Mouse (Mus musculus) mature B cell (primary cell): ENCODE data around the gene Cyp2s1.

Experiments
- in situ Hi-C: fragments of 300-500 bp; cut with MboI; formaldehyde crosslinking; loops from 2 replicates; pipeline ENCODE4 v1.14.3; 2019

Cyp2s1 gene

GRCm38 (mm10) chr7:25781321-25781936, 35.3 kb downstream of the Cyp2s1 start:
- in situ Hi-C loops = no loop called here

GRCm38 (mm10) chr7:25780753-25781152, 36.0 kb downstream of the Cyp2s1 start:
- in situ Hi-C loops = no loop called here

DNA sequence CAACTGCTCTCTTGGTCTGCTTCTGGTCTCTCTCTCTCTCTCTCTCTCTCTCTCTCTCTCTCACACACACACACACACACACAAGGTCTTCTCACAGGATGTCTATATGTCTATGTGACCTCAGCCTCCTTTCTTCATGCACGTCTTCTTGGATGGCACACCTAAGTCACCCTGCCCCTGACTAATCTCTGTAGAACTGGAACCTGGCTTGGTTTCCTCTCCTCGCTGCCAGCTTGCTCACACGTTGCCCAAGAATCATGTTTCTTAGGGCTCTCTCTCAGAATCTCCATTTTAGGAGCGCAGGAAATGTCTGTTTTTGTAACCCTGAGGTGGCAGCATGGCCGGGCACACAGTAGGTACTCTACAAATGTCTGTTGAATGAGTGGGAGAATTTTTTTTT, 36.7 kb downstream of the Cyp2s1 start:
- in situ Hi-C loops = no loop called here

GRCm38 (mm10) chr7:25768229-25768628, 48.5 kb downstream of the Cyp2s1 start:
- in situ Hi-C loops = no loop called here

DNA sequence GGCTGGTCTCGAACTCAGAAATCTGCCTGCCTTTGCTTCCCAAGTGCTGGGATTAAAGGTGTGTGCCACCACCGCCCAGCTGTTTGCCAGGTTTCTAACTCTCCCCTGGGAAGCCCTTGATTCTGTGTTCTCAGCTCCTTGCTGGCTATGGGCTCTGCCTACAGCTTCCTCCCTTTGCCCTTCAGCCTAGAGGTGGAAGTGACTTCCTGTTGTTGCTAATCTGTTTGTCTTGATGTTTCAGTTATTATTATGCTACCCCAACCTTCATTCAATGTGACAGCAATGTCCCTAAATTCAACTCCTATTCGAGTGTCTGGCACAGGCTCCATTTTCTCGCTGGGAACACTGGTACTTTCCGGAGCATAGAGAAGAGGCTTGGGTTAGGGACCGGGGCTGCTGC, 50.6 kb downstream of the Cyp2s1 start:
- in situ Hi-C loops = no loop called here

GRCm38 (mm10) chr7:25764221-25764620, 52.5 kb downstream of the Cyp2s1 start:
- in situ Hi-C loops = no loop called here

DNA sequence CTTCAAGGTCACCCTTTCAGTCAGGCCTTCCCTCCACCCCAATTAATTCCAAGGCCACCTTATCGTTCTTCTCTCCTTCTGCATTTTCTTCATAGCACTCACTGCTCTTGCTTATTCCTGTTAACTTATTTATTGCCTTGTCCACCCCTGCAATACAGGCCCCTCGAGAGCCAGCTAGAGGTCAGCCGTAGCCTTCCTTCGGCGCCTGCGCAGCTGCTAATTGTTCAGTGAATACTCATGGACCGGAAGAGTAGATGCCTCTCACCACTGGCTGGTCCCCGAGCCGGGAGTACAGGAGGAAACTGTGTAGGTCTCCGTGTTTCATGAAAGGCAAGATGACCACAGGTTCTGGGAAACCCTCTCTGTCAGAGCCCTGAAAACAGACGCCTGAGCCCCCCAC, 53.0 kb downstream of the Cyp2s1 start:
- in situ Hi-C loops = no loop called here

- in situ Hi-C loops = no loop called here
Measured at GRCm38 (mm10) chr7:25761354-25761753, 55.4 kb downstream of the Cyp2s1 start.

DNA sequence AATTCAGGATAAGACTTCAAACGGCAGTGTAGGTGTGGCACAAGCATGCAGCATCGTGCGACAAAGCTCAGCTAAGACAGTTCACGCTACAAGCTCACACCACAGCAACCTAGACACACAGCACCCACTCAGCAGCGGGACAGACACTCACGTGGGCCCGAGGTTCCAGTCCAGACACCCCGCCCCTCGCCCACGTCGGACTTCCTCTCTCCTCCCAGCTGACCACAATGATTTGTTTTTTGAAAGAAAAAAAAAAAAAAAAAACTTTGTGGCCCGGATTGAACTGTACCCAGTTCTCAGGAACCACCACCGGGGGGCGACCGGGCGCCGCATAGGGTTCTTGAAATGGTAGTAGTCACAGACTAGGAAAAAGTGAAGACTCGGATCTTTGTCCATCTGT, 60.7 kb downstream of the Cyp2s1 start:
- in situ Hi-C loops = loop anchor here (5.0 kb wide), 1 partner anchor 51 kb away; no protein-coding TSS in a partner anchor

DNA sequence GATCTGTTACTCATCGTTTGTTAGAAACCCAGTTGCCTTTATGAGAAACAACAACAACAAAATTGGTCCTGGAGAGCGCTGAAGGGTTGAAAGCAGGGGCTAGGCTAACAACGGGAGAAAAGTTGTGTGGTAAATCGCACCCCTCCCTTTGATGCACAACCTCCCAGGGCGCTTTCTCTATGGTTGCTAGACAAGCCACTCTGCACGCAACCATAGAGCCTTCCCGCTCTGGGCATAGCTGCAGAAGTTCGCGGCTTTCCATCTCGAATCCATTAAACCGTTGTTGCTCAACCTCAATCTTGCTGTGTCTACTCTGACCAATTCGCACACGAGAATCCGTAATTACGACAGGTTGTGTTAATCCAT, 61.3 kb downstream of the Cyp2s1 start:
- in situ Hi-C loops = loop anchor here (5.0 kb wide), 1 partner anchor 52 kb away; no protein-coding TSS in a partner anchor

GRCm38 (mm10) chr7:25754738-25755467, 61.8 kb downstream of the Cyp2s1 start, which contains the start of gene Hnrnpul1:
Gene Hnrnpul1 (minus strand): TSS chr7:25754757.
- in situ Hi-C loops = loop anchor here (5.0 kb wide), 1 partner anchor 52 kb away; no protein-coding TSS in a partner anchor

- in situ Hi-C loops = no loop called here
Measured at GRCm38 (mm10) chr7:25754439-25754737, 62.3 kb downstream of the Cyp2s1 start.

DNA sequence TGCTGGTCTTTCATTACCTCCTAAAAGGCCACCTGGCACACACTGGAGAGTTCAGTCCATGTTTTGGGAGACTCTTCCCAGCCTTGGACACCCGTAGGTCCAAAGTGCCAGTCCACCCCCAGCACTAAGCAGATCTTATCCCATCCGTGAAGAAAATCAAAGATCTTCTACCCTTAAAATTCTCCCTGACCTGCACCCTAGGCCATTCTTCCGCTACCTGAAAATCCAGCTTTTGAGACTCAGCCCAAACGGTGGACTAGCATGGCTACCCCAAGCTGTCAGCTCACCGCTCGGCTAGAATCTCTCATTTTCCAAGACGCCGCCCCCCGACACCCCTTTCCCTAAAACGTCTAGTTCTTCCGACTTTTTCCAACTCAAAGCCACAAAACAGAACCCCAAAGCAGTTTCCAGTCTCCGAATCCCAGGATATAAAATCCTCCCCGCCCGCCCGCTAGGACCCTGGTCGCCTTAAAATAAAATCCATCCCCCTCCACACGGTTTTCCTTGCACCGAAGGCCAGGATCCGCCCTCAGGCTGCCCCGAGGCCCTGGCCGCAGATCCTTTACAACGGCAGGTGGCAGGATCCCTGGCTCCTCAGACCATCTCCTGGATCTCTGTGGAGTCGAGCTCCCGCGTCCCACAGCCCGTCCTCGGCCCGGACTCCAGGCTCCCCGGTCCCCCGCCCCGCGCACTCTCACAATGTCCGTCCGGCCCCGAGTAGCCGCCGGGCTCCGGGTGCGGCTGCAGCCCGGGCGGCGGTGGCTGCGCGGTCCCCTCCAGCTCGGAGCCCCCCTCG, 62.9 kb downstream of the Cyp2s1 start:
- in situ Hi-C loops = no loop called here

- in situ Hi-C loops = no loop called here
Measured at GRCm38 (mm10) chr7:25753076-25753475, 63.6 kb downstream of the Cyp2s1 start.
